Mouse (Mus musculus) olfactory bulb, adult 2 months (tissue): Measurements from ENCODE around the gene Neu4.

Source experiments
- CTCF ChIP-seq: fragments of 200-500 bp; IDR thresholded peaks from 2 replicates; pipeline ENCODE4 v1.5.1; 2012; ENCODE audit warnings: low read depth, mild to moderate bottlenecking, low read length, moderate library complexity; ENCODE audit not compliant: insufficient read depth
- POLR2A ChIP-seq: fragments of 200-500 bp; IDR thresholded peaks from 2 replicates; pipeline ENCODE4 v1.6.1; 2012; ENCODE audit warnings: mild to moderate bottlenecking, low read depth, low read length, moderate library complexity; ENCODE audit not compliant: insufficient read depth

GRCm38 (mm10) chr1:93986167-93986566 is 34.1 kb upstream of the Neu4 start:
- no peak for TF ChIP-seq POLR2A
- TF ChIP-seq CTCF, result no peak
